Mouse (Mus musculus): ENCODE results near the gene Oard1. TPM values are rescaled to one million over a fixed set of nuclear protein-coding genes. Genes with fewer than 3 reads are reported as not detected.
A peak's percentile ranks its signal among the peaks of the same experiment; 100 is the strongest.

Gene Oard1
- total and polyA plus RNA-seq, 2 experiments from 2014 or later, result 12.9 to 28.0 TPM

DNA sequence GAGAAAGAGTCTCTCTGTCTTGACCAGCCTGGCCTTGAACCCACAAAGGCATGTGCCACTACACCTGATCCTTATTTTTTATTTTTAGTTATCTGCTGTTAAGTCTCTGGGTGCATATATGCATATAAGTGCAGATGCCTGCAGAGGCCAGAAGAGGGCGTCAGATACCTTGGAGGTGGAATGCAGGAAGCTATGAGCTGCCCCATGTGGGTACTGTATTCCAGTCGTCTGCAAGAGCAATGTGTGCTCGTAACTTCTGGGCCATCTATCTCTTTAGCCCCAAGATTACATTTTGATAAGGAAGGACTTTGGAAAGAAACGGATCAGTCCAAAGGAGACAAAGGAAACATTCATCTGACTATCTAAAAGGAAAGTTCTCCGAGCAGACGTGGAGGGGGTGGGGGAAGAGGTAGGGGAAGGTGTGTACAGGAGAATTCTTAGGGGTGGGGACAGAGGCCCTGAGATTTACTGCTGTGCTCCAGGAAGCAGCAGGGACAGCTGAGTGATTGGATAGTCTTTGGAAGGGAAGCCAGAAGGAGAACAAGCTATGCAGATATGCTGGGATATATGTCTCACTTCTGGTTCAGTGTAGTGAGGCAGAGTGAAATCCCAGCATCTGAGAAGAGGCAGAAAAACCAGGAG, 24.0 kb downstream of the Oard1 start:
- no peak for ATAC-seq (ENCODE audit: low FRiP score)
- TF ChIP-seq CTCF (IDR thresholded peaks at IDR 0.05), result peak; percentile 40
- no peaks in the 10 kb centered on the region for H3K4me1 ChIP-seq (ENCODE audit: insufficient read depth, low read length)
- H3K4me2 ChIP-seq (ENCODE audit: low read depth, low read length, poor library complexity, severe bottlenecking), result no peak overlapping the region
- no peak for DNase-seq (ENCODE audit: low spot score)
- no peaks in the 10 kb centered on the region for H3K27me3 ChIP-seq (ENCODE audit: insufficient read depth, low read length)
- no peak overlapping the region for H3K9ac ChIP-seq (replicated peaks; ENCODE audit: low read length, poor library complexity, severe bottlenecking)
- no peak overlapping the region for H3K27ac ChIP-seq (ENCODE audit: low read depth, low read length)
- WGBS, result 80% methylated on average over 6 of the region's 6 CpGs
- no peaks in the 10 kb centered on the region for H3K9me3 ChIP-seq (ENCODE audit: low read length)
- no peak overlapping the region for H3K4me3 ChIP-seq (ENCODE audit: low read depth, low read length)
- no peaks in the 10 kb centered on the region for H3K36me3 ChIP-seq (ENCODE audit: insufficient read depth, low read length)

DNA sequence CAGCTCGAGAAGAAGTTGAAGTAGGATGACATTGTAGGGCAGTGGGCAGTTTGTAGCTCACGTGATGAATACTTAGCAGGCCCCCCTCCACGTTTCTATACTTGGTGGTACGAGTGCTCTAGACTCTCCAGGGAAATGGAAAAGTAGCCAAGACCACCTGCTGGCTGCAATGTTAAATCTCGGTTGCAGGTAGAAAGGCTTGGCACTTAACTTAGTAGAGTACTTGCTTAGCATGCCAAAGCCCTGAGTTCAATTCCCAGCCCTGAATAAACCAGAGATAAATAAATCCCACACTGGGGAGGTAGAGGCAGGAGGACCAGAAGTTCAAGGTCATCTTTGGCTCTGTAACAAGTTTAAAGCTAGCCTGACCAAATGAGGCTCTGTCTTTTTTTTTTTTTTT, 24.7 kb downstream of the Oard1 start:
- H3K4me3 ChIP-seq (ENCODE audit: low read depth, low read length), result no peak overlapping the region

DNA sequence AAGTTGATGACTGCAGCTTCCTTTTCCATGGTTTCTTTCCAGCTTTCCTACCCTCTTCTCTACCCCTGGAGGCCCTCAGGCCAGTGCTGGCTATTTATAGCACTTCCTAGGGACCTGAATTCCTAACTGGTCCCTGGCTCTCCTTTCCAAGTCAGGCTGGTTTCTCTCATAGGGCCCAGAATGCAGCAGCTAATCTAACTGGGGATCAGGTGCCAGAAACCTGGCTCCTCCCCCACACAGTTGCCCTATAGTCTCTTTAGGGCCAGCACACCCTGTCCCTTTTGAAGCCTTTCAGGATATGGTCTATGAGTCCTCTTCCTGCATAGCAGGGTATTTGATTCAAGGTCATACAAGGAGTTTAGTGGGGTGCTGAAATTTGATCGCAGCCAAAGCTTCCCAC, 26.7 kb downstream of the Oard1 start:
- 92% methylated on average over 1 of the region's 1 CpGs for WGBS
- Histone ChIP-seq H3K4me3 (ENCODE audit: low read depth, low read length) (no peak overlapping the region), H3K4me1 (ENCODE audit: insufficient read depth, low read length) (no peaks in the 10 kb centered on the region), H3K9me3 (ENCODE audit: low read length) (no peaks in the 10 kb centered on the region), H3K27me3 (ENCODE audit: insufficient read depth, low read length) (no peaks in the 10 kb centered on the region), H3K27ac (ENCODE audit: low read depth, low read length) (no peak overlapping the region), H3K4me2 (ENCODE audit: low read depth, low read length, poor library complexity, severe bottlenecking) (no peak overlapping the region), H3K36me3 (ENCODE audit: insufficient read depth, low read length) (no peaks in the 10 kb centered on the region), H3K9ac (replicated peaks; ENCODE audit: low read length, poor library complexity, severe bottlenecking) (no peak overlapping the region)
- DNase-seq (ENCODE audit: low spot score) (no peak), ATAC-seq (ENCODE audit: low FRiP score) (no peak)
- no peak for TF ChIP-seq CTCF (IDR thresholded peaks at IDR 0.05)

More for the DNA sequence above, 24.7 kb downstream of the Oard1 start:
- no peaks in the 10 kb centered on the region for H3K9me3 ChIP-seq (ENCODE audit: low read length)
- H3K4me1 ChIP-seq (ENCODE audit: insufficient read depth, low read length), result no peaks in the 10 kb centered on the region
- H3K27ac ChIP-seq (ENCODE audit: low read depth, low read length), result no peak overlapping the region
- no peak for TF ChIP-seq CTCF (IDR thresholded peaks at IDR 0.05)
- H3K36me3 ChIP-seq (ENCODE audit: insufficient read depth, low read length), result no peaks in the 10 kb centered on the region
- 80% methylated on average over 5 of the region's 5 CpGs for WGBS
- DNase-seq (ENCODE audit: low spot score) (no peak), ATAC-seq (ENCODE audit: low FRiP score) (no peak)
- H3K4me2 ChIP-seq (ENCODE audit: low read depth, low read length, poor library complexity, severe bottlenecking), result no peak overlapping the region
- no peak overlapping the region for H3K9ac ChIP-seq (replicated peaks; ENCODE audit: low read length, poor library complexity, severe bottlenecking)
- no peaks in the 10 kb centered on the region for H3K27me3 ChIP-seq (ENCODE audit: insufficient read depth, low read length)

DNA sequence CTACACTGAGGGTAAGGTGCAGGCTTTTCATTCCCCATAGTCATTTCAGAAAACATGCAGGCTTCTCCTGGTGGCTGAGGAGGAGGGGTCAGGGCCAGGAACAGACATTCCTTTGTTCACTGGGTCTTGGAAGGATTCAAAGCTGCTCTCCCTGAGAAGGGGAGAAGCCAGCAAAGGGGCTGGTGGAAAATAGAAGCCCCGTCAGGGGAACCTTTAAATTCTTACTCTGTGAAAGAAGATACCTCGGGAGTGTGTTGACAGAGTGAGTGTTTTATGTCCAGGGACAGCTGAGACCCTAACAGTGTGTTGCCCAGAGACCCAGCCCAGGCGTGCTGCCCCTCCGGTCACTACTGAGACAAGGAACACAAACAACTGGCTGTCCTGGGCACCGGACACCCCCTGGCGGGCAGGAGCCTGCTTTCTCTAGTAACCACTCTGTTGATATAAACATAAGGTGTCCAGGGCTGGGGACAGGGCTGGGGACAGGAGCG, 27.7 kb downstream of the Oard1 start:
- H3K4me3 ChIP-seq (ENCODE audit: low read depth, low read length), result no peak overlapping the region
- H3K36me3 ChIP-seq (ENCODE audit: insufficient read depth, low read length), result no peaks in the 10 kb centered on the region
- ATAC-seq (ENCODE audit: low FRiP score), result peak; percentile 33; the same call in 1 of the 2 replicates
- DNase-seq (ENCODE audit: low spot score), result no peak
- no peak overlapping the region for H3K9ac ChIP-seq (replicated peaks; ENCODE audit: low read length, poor library complexity, severe bottlenecking)
- TF ChIP-seq CTCF (IDR thresholded peaks at IDR 0.05), result peak; percentile 12; the same call in 1 of the 2 replicates
- no peaks in the 10 kb centered on the region for H3K4me1 ChIP-seq (ENCODE audit: insufficient read depth, low read length)
- H3K4me2 ChIP-seq (ENCODE audit: low read depth, low read length, poor library complexity, severe bottlenecking), result no peak overlapping the region
- WGBS, result 45% methylated on average over 7 of the region's 7 CpGs
- H3K27me3 ChIP-seq (ENCODE audit: insufficient read depth, low read length), result no peaks in the 10 kb centered on the region
- 0 out of 2 replicates have a peak overlapping the region, but pooled peaks have one; percentile 32 for H3K27ac ChIP-seq (ENCODE audit: low read depth, low read length)
- no peaks in the 10 kb centered on the region for H3K9me3 ChIP-seq (ENCODE audit: low read length)

DNA sequence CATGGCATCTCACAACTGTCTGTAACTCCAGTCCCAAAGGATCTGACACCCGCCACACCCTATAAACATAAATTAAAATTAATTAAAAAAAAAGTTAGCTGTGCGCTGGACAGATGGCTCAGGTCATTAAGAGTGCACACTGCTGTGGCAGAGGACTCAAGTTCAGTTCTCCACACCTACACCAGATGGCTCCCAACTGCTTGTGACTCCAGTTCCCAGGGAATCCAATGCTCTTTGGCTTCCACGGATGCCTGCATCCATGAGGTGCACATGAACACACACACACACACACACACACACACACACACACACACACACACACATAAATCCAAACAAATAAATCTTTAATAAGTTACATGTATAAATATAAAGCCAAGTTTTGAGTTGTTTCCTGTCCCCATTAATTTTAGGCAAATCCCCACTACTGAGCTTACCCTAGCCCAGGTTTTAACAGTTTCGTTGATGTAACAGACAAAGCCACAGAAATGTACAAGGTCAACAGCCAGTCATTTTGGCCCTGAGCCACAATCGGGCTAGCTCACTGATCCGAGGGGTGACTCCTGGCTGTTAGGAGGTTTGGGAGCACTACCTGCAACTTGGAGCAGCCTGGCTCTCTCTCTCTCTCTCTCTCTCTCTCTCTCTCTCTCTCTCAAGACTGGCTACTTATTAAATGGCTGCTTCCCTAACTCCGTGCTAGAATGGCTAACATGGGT, 33.1 kb downstream of the Oard1 start:
- Histone ChIP-seq H3K4me3 (ENCODE audit: low read depth, low read length) (no peak overlapping the region), H3K9me3 (ENCODE audit: low read length) (no peaks in the 10 kb centered on the region), H3K36me3 (ENCODE audit: insufficient read depth, low read length) (no peaks in the 10 kb centered on the region), H3K9ac (replicated peaks; ENCODE audit: low read length, poor library complexity, severe bottlenecking) (no peak overlapping the region), H3K4me2 (ENCODE audit: low read depth, low read length, poor library complexity, severe bottlenecking) (no peak overlapping the region), H3K27me3 (ENCODE audit: insufficient read depth, low read length) (no peaks in the 10 kb centered on the region), H3K27ac (ENCODE audit: low read depth, low read length) (no peak overlapping the region), H3K4me1 (ENCODE audit: insufficient read depth, low read length) (no peaks in the 10 kb centered on the region)
- peak; percentile 44 for DNase-seq (ENCODE audit: low spot score)
- TF ChIP-seq CTCF (IDR thresholded peaks at IDR 0.05), result peak; percentile 41
- ATAC-seq (ENCODE audit: low FRiP score), result no peak
- WGBS, result 67% methylated on average over 7 of the region's 7 CpGs

DNA sequence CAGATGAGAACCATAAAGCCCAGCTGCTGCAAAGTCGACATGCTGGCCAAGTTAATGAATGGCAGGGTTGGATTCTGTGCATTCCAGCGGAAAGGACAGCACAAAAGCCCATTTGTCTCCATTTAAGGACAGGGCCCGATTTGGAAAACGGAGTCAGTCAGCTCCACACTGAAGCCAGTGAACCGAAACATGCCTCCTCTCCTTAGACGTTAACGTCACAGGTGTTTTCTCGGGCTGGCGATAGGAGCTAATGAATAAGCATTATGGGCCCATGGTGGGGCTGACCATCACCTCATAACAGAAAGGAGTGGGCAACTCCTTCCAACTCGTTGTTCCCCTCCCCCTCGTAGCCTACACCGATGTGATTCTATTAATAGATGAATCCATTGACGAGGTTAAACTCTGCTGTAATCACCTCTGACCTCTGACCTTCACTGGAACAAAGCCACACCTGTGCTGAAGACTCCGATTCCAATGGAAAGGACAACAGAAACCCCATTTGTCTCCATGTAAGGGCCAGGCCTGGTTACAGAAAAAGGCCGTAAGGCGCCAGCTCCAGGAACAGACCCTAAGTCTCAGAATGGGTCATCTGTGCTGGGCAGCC, 33.8 kb downstream of the Oard1 start:
- ATAC-seq (ENCODE audit: low FRiP score) (no peak), DNase-seq (ENCODE audit: low spot score) (no peak)
- WGBS, result 72% methylated on average over 16 of the region's 16 CpGs
- Histone ChIP-seq H3K27ac (ENCODE audit: low read depth, low read length) (no peak overlapping the region), H3K9ac (replicated peaks; ENCODE audit: low read length, poor library complexity, severe bottlenecking) (no peak overlapping the region), H3K4me1 (ENCODE audit: insufficient read depth, low read length) (no peaks in the 10 kb centered on the region), H3K4me3 (ENCODE audit: low read depth, low read length) (no peak overlapping the region), H3K27me3 (ENCODE audit: insufficient read depth, low read length) (no peaks in the 10 kb centered on the region), H3K36me3 (ENCODE audit: insufficient read depth, low read length) (no peaks in the 10 kb centered on the region), H3K9me3 (ENCODE audit: low read length) (no peaks in the 10 kb centered on the region), H3K4me2 (ENCODE audit: low read depth, low read length, poor library complexity, severe bottlenecking) (no peak overlapping the region)
- TF ChIP-seq CTCF (IDR thresholded peaks at IDR 0.05), result no peak
